Mouse (Mus musculus) ES-E14 (cell line): Measurements from ENCODE around the gene Guca2b. TPM values are rescaled to one million over a fixed set of nuclear protein-coding genes. Genes with fewer than 3 reads are reported as not detected.

Experiments
- DNase-seq: peaks from one replicate; pipeline ENCODE4 v3.0.0-alpha.2; 2013; ENCODE audit warnings: low read depth, low spot score
- H3K27ac ChIP-seq: 2 replicates; pipeline ENCODE4 v1.5.1; 2012; ENCODE audit warnings: low read depth, mild to moderate bottlenecking, low read length, moderate library complexity, mixed read lengths; ENCODE audit not compliant: poor library complexity, insufficient read depth, severe bottlenecking
- H3K36me3 ChIP-seq: 2 replicates; pipeline ENCODE4 v1.6.1; 2012; ENCODE audit warnings: mild to moderate bottlenecking, low read length, moderate library complexity, mixed read lengths; ENCODE audit not compliant: control insufficient read depth, poor library complexity, insufficient read depth, severe bottlenecking
- H3K4me1 ChIP-seq, 2 experiments: fragments of 150-350 bp in 1 of 2; sonication (generic) in 1 of 2; 2 replicates each; pipeline ENCODE4 v1.6.1; 2012; ENCODE audit warnings: low read length in 2 of 2, mild to moderate bottlenecking in 1 of 2, mixed read lengths in 1 of 2; ENCODE audit not compliant: control insufficient read depth in 2 of 2, insufficient read depth in 2 of 2, poor library complexity in 1 of 2
- H3K4me3 ChIP-seq, 2 experiments: fragments of 150-350 bp in 1 of 2; sonication (generic) in 1 of 2; 2 replicates each; pipeline ENCODE4 v1.5.1; 2012; ENCODE audit warnings: low read length in 2 of 2, low read depth in 1 of 2, mild to moderate bottlenecking in 1 of 2, mixed read lengths in 1 of 2; ENCODE audit not compliant: insufficient read depth in 1 of 2, poor library complexity in 1 of 2, severe bottlenecking in 1 of 2
- H3K9ac ChIP-seq: 2 replicates; pipeline ENCODE4 v1.6.1; 2012; ENCODE audit warnings: low read depth, mild to moderate bottlenecking, low read length, mixed read lengths; ENCODE audit not compliant: poor library complexity, insufficient read depth, severe bottlenecking
- H3K9me3 ChIP-seq: fragments of 150-350 bp; sonication (generic); 2 replicates; pipeline ENCODE4 v1.6.1; 2012; ENCODE audit warnings: low read depth, mild to moderate bottlenecking, low read length; ENCODE audit not compliant: control insufficient read depth, insufficient read depth
- CHD2 ChIP-seq: IDR thresholded peaks from 2 replicates; pipeline ENCODE4 v1.6.1; 2014; ENCODE audit warnings: mild to moderate bottlenecking, low read depth, low read length, inconsistent platforms
- HCFC1 ChIP-seq: IDR thresholded peaks from 2 replicates; pipeline ENCODE4 v1.6.1; 2012; ENCODE audit warnings: low read length, inconsistent platforms, borderline replicate concordance; ENCODE audit not compliant: insufficient read depth
- MAFK ChIP-seq: IDR thresholded peaks from 2 replicates; pipeline ENCODE4 v1.6.1; 2014; ENCODE audit warnings: mild to moderate bottlenecking, low read depth, low read length, inconsistent platforms; ENCODE audit not compliant: insufficient read depth
- ZC3H11A ChIP-seq: IDR thresholded peaks from 2 replicates; pipeline ENCODE4 v1.6.1; 2012; ENCODE audit warnings: low read depth, mild to moderate bottlenecking, inconsistent platforms, low read length, borderline replicate concordance
- ZNF384 ChIP-seq: IDR thresholded peaks from 2 replicates; pipeline ENCODE4 v1.6.1; 2012; ENCODE audit warnings: low read depth, low read length, inconsistent platforms
- in situ Hi-C, 2 experiments: fragments of 600-800 bp; cut with MboI; formaldehyde crosslinking; loops; one replicate each; pipeline ENCODE4 v1.15.1; 2025; ENCODE audit warnings: low sequenced_read_pairs in 2 of 2, inconsistent platforms in 1 of 2; ENCODE audit not compliant: unreplicated experiment in 2 of 2
- total RNA-seq: library from RNA; depleted of rRNA; stranded (reverse); fragments of 300-350 nt; gene quantifications from 2 replicates; pipeline ENCODE4 v1.2.3, GENCODE M21; 2012

Gene Guca2b
- total RNA-seq, 1 experiment = not detected

GRCm38 (mm10) chr4:119670736-119671135 lies 12.0 kb upstream of the Guca2b start:
- Histone ChIP-seq H3K9ac (no peak overlapping the region), H3K36me3 (no peaks in the 10 kb centered on the region), H3K9me3 (no peaks in the 10 kb centered on the region), H3K4me1 (no peaks in the 10 kb centered on the region), H3K4me3 (no peak overlapping the region), H3K27ac (no peak overlapping the region)
- TF ChIP-seq CHD2 = no peak
- TF ChIP-seq ZNF384 = no peak
- no peak for TF ChIP-seq HCFC1
- no peak for TF ChIP-seq ZC3H11A
- TF ChIP-seq MAFK = no peak
- no peak for DNase-seq
- in situ Hi-C loops = no loop called here

DNA sequence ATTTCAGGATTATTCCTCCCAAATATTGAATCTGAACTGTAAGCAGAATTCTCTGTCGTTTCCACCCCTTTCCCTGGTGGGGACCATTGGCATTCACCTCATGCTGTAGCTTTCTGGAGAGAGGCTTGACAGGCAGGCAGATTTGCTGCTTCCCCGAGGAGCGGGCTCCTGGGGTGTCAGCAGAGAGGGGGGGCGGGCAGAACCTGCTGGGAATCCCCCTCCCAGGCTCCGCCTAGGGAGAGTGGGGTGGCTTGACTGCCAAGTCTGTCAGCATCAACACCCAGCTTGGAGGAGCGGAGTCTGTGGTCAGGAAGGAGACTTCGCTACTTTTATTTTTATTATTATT lies 11.4 kb upstream of the Guca2b start:
- no peak for DNase-seq
- no peak for TF ChIP-seq ZNF384
- Histone ChIP-seq H3K27ac (no peak overlapping the region), H3K4me3 (no peak overlapping the region), H3K36me3 (no peaks in the 10 kb centered on the region), H3K9ac (no peak overlapping the region), H3K9me3 (no peaks in the 10 kb centered on the region), H3K4me1 (no peaks in the 10 kb centered on the region)
- in situ Hi-C loops = no loop called here

GRCm38 (mm10) chr4:119669356-119670209 lies 10.8 kb upstream of the Guca2b start:
- in situ Hi-C loops = no loop called here
- no peak overlapping the region for H3K9ac ChIP-seq
- no peak overlapping the region for H3K27ac ChIP-seq
- H3K4me3 ChIP-seq = no peak overlapping the region
- H3K9me3 ChIP-seq = no peaks in the 10 kb centered on the region
- H3K4me1 ChIP-seq = no peaks in the 10 kb centered on the region
- H3K36me3 ChIP-seq = no peaks in the 10 kb centered on the region
- TF ChIP-seq HCFC1 = no peak
- TF ChIP-seq ZC3H11A = no peak
- no peak for TF ChIP-seq MAFK
- no peak for TF ChIP-seq CHD2
- no peak for TF ChIP-seq ZNF384
- DNase-seq = no peak

DNA sequence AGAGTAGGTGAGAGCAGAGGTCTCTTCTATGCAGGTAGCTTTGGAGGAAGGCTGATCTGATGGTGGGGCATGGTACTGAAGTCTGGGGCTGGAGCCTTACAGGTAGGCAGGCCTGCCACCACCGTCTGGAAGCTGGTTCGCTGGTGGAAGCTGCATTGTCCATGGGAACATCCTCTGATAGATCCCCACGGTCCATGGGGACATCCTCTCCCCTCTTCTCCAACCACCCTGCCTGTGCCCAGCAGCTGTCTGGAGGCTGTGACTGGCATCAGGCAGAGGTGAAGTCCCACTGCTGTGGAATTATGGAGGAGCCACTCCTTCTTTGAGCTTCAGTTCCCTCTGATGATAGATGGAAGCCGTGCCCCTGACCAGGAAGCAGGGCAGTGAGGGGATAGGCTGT lies 9.8 kb upstream of the Guca2b start:
- TF ChIP-seq ZC3H11A = no peak
- TF ChIP-seq HCFC1 = no peak
- DNase-seq = no peak

GRCm38 (mm10) chr4:119668185-119668584 lies 9.4 kb upstream of the Guca2b start:
- Histone ChIP-seq H3K4me1 (no peaks in the 10 kb centered on the region), H3K27ac (no peak overlapping the region), H3K4me3 (no peak overlapping the region), H3K36me3 (no peaks in the 10 kb centered on the region), H3K9ac (no peak overlapping the region), H3K9me3 (no peaks in the 10 kb centered on the region)
- no peak for DNase-seq
- TF ChIP-seq MAFK (no peak), CHD2 (no peak), ZC3H11A (no peak)
- in situ Hi-C loops = no loop called here

More for the DNA sequence above, 9.8 kb upstream of the Guca2b start:
- no peaks in the 10 kb centered on the region for H3K4me1 ChIP-seq
- H3K9ac ChIP-seq = no peak overlapping the region
- no peaks in the 10 kb centered on the region for H3K36me3 ChIP-seq
- H3K4me3 ChIP-seq = no peak overlapping the region
- H3K9me3 ChIP-seq = no peaks in the 10 kb centered on the region
- in situ Hi-C loops = no loop called here
- no peak overlapping the region for H3K27ac ChIP-seq
